Mouse (Mus musculus) limb, embryonic 15.5 days (tissue): ENCODE results near the gene Cmip. TPM values are rescaled to one million over a fixed set of nuclear protein-coding genes. Genes with fewer than 3 reads are reported as not detected.

ENCODE experiments used
- ATAC-seq: fragments of 200-750 bp; cut with Nextera tagmentation; 2 replicates; pipeline ENCODE4 v1.8.0; 2017; ENCODE audit warnings: low read depth, moderate TSS enrichment; ENCODE audit not compliant: insufficient number of reproducible peaks, low FRiP score, low TSS enrichment
- H3K27ac ChIP-seq: fragments of 300-500 bp; sonication (generic); 2 replicates; pipeline ENCODE4 v1.5.1; 2015; ENCODE audit warnings: moderate library complexity, mild to moderate bottlenecking, inconsistent platforms
- H3K27me3 ChIP-seq: fragments of 300-500 bp; sonication (generic); 2 replicates; pipeline ENCODE4 v1.6.1; 2015; ENCODE audit warnings: inconsistent platforms
- H3K36me3 ChIP-seq: fragments of 300-500 bp; sonication (generic); 2 replicates; pipeline ENCODE4 v1.6.1; 2015; ENCODE audit warnings: inconsistent platforms
- H3K4me1 ChIP-seq: fragments of 300-500 bp; sonication (generic); 2 replicates; pipeline ENCODE4 v1.6.1; 2015; ENCODE audit warnings: inconsistent platforms
- H3K4me2 ChIP-seq: fragments of 300-500 bp; sonication (generic); 2 replicates; pipeline ENCODE4 v1.6.1; 2015; ENCODE audit warnings: mild to moderate bottlenecking, inconsistent platforms
- H3K4me3 ChIP-seq: fragments of 300-500 bp; sonication (generic); 2 replicates; pipeline ENCODE4 v1.5.1; 2015; ENCODE audit warnings: mild to moderate bottlenecking, inconsistent platforms
- H3K9ac ChIP-seq: fragments of 300-500 bp; sonication (generic); 2 replicates; pipeline ENCODE4 v1.6.1; 2015; ENCODE audit warnings: inconsistent platforms
- H3K9me3 ChIP-seq: fragments of 300-500 bp; sonication (generic); 2 replicates; pipeline ENCODE4 v1.6.1; 2016; ENCODE audit warnings: inconsistent platforms
- WGBS: fragments of 180-500 bp; shearing (Covaris S2); methylation state at CpG from one replicate; pipeline ENCODE4 v1.1.7; 2015; 5-methylcytosine and 5-hydroxymethylcytosine counted together
- polyA plus RNA-seq: library from polyadenylated mRNA; unstranded; fragments of >200 nt; fragmentation: Nextera tagmentation; extraction: Ambion mirVana; gene quantifications from 2 replicates; pipeline ENCODE4 v1.2.1, GENCODE M21; 2015

Cmip gene
- polyA plus RNA-seq, 1 experiment from 2014 or later, result 18.8 TPM

DNA sequence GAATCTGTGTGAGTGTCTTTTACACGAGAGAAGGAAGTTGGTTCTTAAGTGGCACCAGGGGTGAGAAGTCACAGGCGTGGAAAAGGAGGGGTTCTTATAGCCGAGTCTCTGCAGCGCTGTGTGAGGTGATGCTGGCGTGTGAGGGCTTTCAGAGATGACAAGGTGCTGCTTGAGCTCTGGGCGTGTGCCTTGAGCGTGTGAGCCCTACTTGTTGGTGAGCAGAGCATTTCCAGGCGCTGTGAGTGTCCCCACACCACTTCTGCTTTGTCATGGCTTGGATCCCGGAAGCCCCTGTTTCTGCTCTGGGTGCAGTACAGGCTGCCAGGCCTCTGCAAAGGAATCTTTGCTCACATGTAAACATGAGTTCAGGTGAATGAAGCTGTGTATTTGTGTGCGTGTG, 86.6 kb downstream of the Cmip start:
- Histone ChIP-seq H3K4me1 (peaks cover 31% of the 10 kb centered on the region), H3K4me2 (no peak overlapping the region), H3K9ac (no peak overlapping the region), H3K27me3 (no peaks in the 10 kb centered on the region), H3K36me3 (no peaks in the 10 kb centered on the region), H3K9me3 (no peaks in the 10 kb centered on the region), H3K4me3 (no peak overlapping the region), H3K27ac (no peak overlapping the region)
- no peak for ATAC-seq
- 68% methylated on average over 10 of the region's 10 CpGs for WGBS

- no peak overlapping the region for H3K4me3 ChIP-seq
- no peaks in the 10 kb centered on the region for H3K27me3 ChIP-seq
These were observed 88.0 kb downstream of the Cmip start for GRCm38 (mm10) chr8:117344899-117345298.

GRCm38 (mm10) chr8:117345376-117345775, 88.5 kb downstream of the Cmip start:
- no peak for ATAC-seq
- no peak overlapping the region for H3K27ac ChIP-seq
- H3K27me3 ChIP-seq, result no peaks in the 10 kb centered on the region
- no peak overlapping the region for H3K9ac ChIP-seq
- H3K4me1 ChIP-seq, result peaks cover 17% of the 10 kb centered on the region
- WGBS, result 96% methylated on average over 11 of the region's 11 CpGs
- H3K36me3 ChIP-seq, result no peaks in the 10 kb centered on the region
- no peak overlapping the region for H3K4me3 ChIP-seq
- H3K4me2 ChIP-seq, result no peak overlapping the region
- H3K9me3 ChIP-seq, result no peaks in the 10 kb centered on the region

More at GRCm38 (mm10) chr8:117344899-117345298, 88.0 kb downstream of the Cmip start:
- Histone ChIP-seq H3K4me2 (no peak overlapping the region), H3K9ac (no peak overlapping the region), H3K9me3 (no peaks in the 10 kb centered on the region), H3K4me1 (peaks cover 20% of the 10 kb centered on the region), H3K36me3 (no peaks in the 10 kb centered on the region), H3K27ac (no peak overlapping the region)
- WGBS, result 68% methylated on average over 11 of the region's 11 CpGs
- ATAC-seq, result no peak

GRCm38 (mm10) chr8:117347556-117347955, 90.7 kb downstream of the Cmip start:
- H3K4me2 ChIP-seq, result no peak overlapping the region
- H3K4me1 ChIP-seq, result peaks cover 15% of the 10 kb centered on the region
- no peak overlapping the region for H3K9ac ChIP-seq
- H3K27me3 ChIP-seq, result no peaks in the 10 kb centered on the region
- no peak for ATAC-seq
- no peaks in the 10 kb centered on the region for H3K36me3 ChIP-seq
- no peak overlapping the region for H3K4me3 ChIP-seq
- no peak overlapping the region for H3K27ac ChIP-seq
- 63% methylated on average over 4 of the region's 4 CpGs for WGBS
- H3K9me3 ChIP-seq, result no peaks in the 10 kb centered on the region

DNA sequence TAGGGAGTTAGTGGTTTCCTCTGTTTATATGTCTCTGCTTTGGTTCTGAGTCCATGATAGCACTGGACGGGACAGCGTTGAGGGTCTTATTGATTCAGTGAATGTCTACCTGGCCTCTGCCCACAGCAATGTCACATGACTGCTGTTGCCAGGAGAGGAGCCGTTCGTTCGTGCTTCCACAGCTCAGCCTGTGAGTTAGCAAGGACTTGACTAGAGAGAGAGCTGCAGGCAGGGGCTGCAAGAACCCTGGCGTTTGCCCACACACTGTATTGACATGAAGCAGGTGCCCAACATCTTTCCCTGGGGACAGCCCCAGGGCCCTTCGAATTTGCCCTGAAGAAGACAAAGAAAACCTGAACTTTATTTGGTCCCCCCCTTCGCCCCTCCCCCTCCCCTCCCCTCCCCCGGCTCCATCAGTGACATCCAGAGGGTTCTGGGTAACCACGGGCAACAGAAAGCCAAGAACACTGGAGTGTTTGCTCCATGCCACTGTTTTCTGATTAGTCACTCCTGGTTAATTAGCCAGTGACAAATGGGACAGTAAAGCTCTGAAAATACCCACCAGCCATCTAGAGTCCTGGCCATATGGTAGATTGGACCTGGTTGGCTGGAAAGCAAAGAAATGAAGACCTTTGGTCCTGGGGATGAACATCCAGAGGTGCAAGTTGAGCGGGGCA, 92.0 kb downstream of the Cmip start:
- no peak overlapping the region for H3K9ac ChIP-seq
- 64% methylated on average over 11 of the region's 11 CpGs for WGBS
- H3K4me3 ChIP-seq, result no peak overlapping the region
- H3K27ac ChIP-seq, result no peak overlapping the region
- H3K9me3 ChIP-seq, result no peaks in the 10 kb centered on the region
- 0 out of 2 replicates have a peak, but pooled peaks cover 4% of the 10 kb centered on the region for H3K36me3 ChIP-seq
- H3K27me3 ChIP-seq, result no peaks in the 10 kb centered on the region
- ATAC-seq, result no peak
- H3K4me1 ChIP-seq, result peaks cover 12% of the 10 kb centered on the region
- no peak overlapping the region for H3K4me2 ChIP-seq

GRCm38 (mm10) chr8:117349541-117349940, 92.7 kb downstream of the Cmip start:
- H3K27ac ChIP-seq, result no peak overlapping the region
- H3K27me3 ChIP-seq, result no peaks in the 10 kb centered on the region
- 94% methylated on average over 4 of the region's 4 CpGs for WGBS
- H3K4me1 ChIP-seq, result peaks cover 12% of the 10 kb centered on the region
- H3K36me3 ChIP-seq, result 0 out of 2 replicates have a peak, but pooled peaks cover 4% of the 10 kb centered on the region
- no peak for ATAC-seq
- H3K4me3 ChIP-seq, result no peak overlapping the region
- H3K4me2 ChIP-seq, result no peak overlapping the region
- H3K9me3 ChIP-seq, result no peaks in the 10 kb centered on the region
- H3K9ac ChIP-seq, result no peak overlapping the region

GRCm38 (mm10) chr8:117352098-117352497, 95.2 kb downstream of the Cmip start:
- Histone ChIP-seq H3K4me3 (no peak overlapping the region), H3K4me1 (peaks cover 16% of the 10 kb centered on the region), H3K9ac (no peak overlapping the region), H3K4me2 (no peak overlapping the region), H3K27ac (no peak overlapping the region), H3K36me3 (0 out of 2 replicates have a peak, but pooled peaks cover 4% of the 10 kb centered on the region), H3K9me3 (no peaks in the 10 kb centered on the region), H3K27me3 (no peaks in the 10 kb centered on the region)
- ATAC-seq, result no peak
- 75% methylated on average over 4 of the region's 4 CpGs for WGBS

- H3K36me3 ChIP-seq, result 0 out of 2 replicates have a peak, but pooled peaks cover 4% of the 10 kb centered on the region
- peaks cover 9% of the 10 kb centered on the region for H3K4me1 ChIP-seq
- WGBS, result 76% methylated on average over 12 of the region's 12 CpGs
- ATAC-seq, result no peak
- H3K27me3 ChIP-seq, result no peaks in the 10 kb centered on the region
- no peaks in the 10 kb centered on the region for H3K9me3 ChIP-seq
- H3K9ac ChIP-seq, result no peak overlapping the region
- H3K27ac ChIP-seq, result no peak overlapping the region
- H3K4me3 ChIP-seq, result no peak overlapping the region
- no peak overlapping the region for H3K4me2 ChIP-seq
These were observed 98.4 kb downstream of the Cmip start for GRCm38 (mm10) chr8:117355111-117355831.

GRCm38 (mm10) chr8:117356109-117356672, 99.3 kb downstream of the Cmip start:
- Histone ChIP-seq H3K4me1 (peaks cover 13% of the 10 kb centered on the region), H3K27ac (no peak overlapping the region), H3K9ac (no peak overlapping the region), H3K4me2 (no peak overlapping the region), H3K27me3 (no peaks in the 10 kb centered on the region), H3K4me3 (no peak overlapping the region), H3K36me3 (0 out of 2 replicates have a peak, but pooled peaks cover 4% of the 10 kb centered on the region), H3K9me3 (no peaks in the 10 kb centered on the region)
- ATAC-seq, result no peak
- WGBS, result 89% methylated on average over 13 of the region's 13 CpGs

DNA sequence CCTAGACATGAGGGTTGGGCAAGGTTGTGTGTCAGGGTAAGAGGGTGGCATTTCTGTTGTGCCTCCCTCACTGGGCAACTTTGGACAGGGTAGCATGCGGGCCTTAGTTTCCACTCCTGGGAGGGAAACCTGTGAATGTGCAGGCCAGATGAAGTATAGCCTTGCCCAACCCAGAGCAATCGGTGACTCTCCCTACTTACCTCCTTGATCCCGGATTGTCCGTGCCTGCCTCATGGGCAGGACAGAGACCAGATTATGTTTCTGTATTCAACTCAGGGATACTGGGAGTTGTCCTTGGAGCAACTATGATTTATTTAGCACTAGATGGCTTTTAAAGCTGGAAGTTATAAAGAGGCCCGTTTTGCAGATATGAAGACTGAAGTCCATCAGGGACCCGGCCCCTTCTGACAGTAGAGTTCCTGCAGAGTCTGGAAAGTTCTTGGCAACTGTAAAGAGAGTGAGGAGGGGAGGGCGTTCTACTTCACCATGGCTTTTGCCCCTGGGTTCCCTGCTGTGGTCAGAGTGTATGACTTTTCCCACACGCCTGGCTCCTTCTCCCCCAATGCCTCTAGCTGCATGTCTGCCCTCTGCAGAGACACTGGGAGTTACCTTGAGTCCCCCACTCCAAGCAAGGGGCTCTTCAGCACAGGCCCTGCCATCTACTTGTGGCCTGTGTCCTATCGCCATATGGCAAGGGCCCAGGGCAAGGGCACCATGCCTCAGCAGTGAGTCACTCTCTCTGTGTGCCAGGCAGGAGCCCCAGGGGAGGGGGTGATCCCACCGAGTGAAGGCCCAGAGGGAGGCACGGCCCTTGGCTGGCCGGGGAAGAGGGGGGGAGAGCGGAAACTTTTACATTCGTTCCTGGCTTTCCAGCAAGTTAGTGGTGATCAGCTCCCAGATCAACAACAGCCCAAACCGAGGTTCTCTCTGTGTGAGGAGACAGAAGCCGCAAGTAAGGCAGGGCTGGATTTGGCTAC, 100.9 kb downstream of the Cmip start:
- peaks cover 26% of the 10 kb centered on the region for H3K4me1 ChIP-seq
- no peak overlapping the region for H3K4me2 ChIP-seq
- H3K4me3 ChIP-seq, result no peak overlapping the region
- WGBS, result 83% methylated on average over 16 of the region's 16 CpGs
- H3K27me3 ChIP-seq, result no peaks in the 10 kb centered on the region
- ATAC-seq, result no peak
- H3K36me3 ChIP-seq, result 0 out of 2 replicates have a peak, but pooled peaks cover 3% of the 10 kb centered on the region
- no peak overlapping the region; the same call in 1 of the 2 replicates for H3K27ac ChIP-seq
- H3K9ac ChIP-seq, result no peak overlapping the region
- no peaks in the 10 kb centered on the region for H3K9me3 ChIP-seq

- no peaks in the 10 kb centered on the region for H3K27me3 ChIP-seq
- H3K9me3 ChIP-seq, result no peaks in the 10 kb centered on the region
- ATAC-seq, result no peak
- H3K27ac ChIP-seq, result no peak overlapping the region
- H3K9ac ChIP-seq, result no peak overlapping the region
- peaks cover 32% of the 10 kb centered on the region for H3K4me1 ChIP-seq
- H3K4me3 ChIP-seq, result no peak overlapping the region
- no peak overlapping the region for H3K4me2 ChIP-seq
- 95% methylated on average over 3 of the region's 3 CpGs for WGBS
- H3K36me3 ChIP-seq, result no peaks in the 10 kb centered on the region
These were observed 103.5 kb downstream of the Cmip start for GRCm38 (mm10) chr8:117360172-117360930.
